Mouse (Mus musculus): ENCODE measurements around the gene Kcnmb2. TPM values are rescaled to one million over a fixed set of nuclear protein-coding genes. Genes with fewer than 3 reads are reported as not detected.

Gene Kcnmb2
- 1 to 10 TPM; 7.1 to 9.7 TPM for total RNA-seq (2021)
- long read RNA-seq, experiment 1 = 0 reads
- long read RNA-seq, experiment 2, partial matches to known transcripts = 1 of 1 reads
- long read RNA-seq, experiment 2, other reads (novel, unspliced or antisense) = 0 of 1 reads

- peak; percentile 19 to 47 for DNase-seq (ENCODE audit: low spot score in 2 of 2)
Measured at GRCm38 (mm10) chr3:31902504-31903330, at the start of gene Kcnmb2. TSS of gene Kcnmb2 (plus strand) at chr3:31902507.

- no peak for DNase-seq (ENCODE audit: low spot score in 2 of 2)
Measured at GRCm38 (mm10) chr3:31863522-31863921, 38.8 kb upstream of the Kcnmb2 start.

GRCm38 (mm10) chr3:31864070-31864469 is 38.2 kb upstream of the Kcnmb2 start:
- no peak for DNase-seq (ENCODE audit: low spot score in 2 of 2)

GRCm38 (mm10) chr3:31871461-31871860 is 30.8 kb upstream of the Kcnmb2 start:
- no peak for DNase-seq (ENCODE audit: low spot score in 2 of 2)

GRCm38 (mm10) chr3:31882621-31883131 is 19.6 kb upstream of the Kcnmb2 start:
- DNase-seq (ENCODE audit: low spot score in 2 of 2) = no peak

GRCm38 (mm10) chr3:31892653-31893052 is 9.7 kb upstream of the Kcnmb2 start:
- DNase-seq (ENCODE audit: low spot score in 2 of 2) = no peak

- no peak for DNase-seq (ENCODE audit: low spot score in 2 of 2)
Measured at GRCm38 (mm10) chr3:31903506-31903905, 1.2 kb downstream of the Kcnmb2 start.

- DNase-seq (ENCODE audit: low spot score in 2 of 2) = no peak
Measured at GRCm38 (mm10) chr3:31904156-31904555, 1.8 kb downstream of the Kcnmb2 start.

GRCm38 (mm10) chr3:31911168-31911567 is 8.9 kb downstream of the Kcnmb2 start:
- no peak for DNase-seq (ENCODE audit: low spot score in 2 of 2)

GRCm38 (mm10) chr3:31911690-31912089 is 9.4 kb downstream of the Kcnmb2 start:
- no peak for DNase-seq (ENCODE audit: low spot score in 2 of 2)

GRCm38 (mm10) chr3:31928544-31928943 is 26.2 kb downstream of the Kcnmb2 start:
- no peak for DNase-seq (ENCODE audit: low spot score in 2 of 2)

- DNase-seq (ENCODE audit: low spot score in 2 of 2) = no peak
Measured at GRCm38 (mm10) chr3:31934704-31935103, 32.4 kb downstream of the Kcnmb2 start.

- no peak for DNase-seq (ENCODE audit: low spot score in 2 of 2)
Measured at GRCm38 (mm10) chr3:31941478-31941877, 39.2 kb downstream of the Kcnmb2 start.

GRCm38 (mm10) chr3:31954213-31954612 is 51.9 kb downstream of the Kcnmb2 start:
- no peak for DNase-seq (ENCODE audit: low spot score in 2 of 2)

GRCm38 (mm10) chr3:31955004-31955403 is 52.7 kb downstream of the Kcnmb2 start:
- no peak for DNase-seq (ENCODE audit: low spot score in 2 of 2)

GRCm38 (mm10) chr3:31959821-31960220 is 57.5 kb downstream of the Kcnmb2 start:
- no peak for DNase-seq (ENCODE audit: low spot score in 2 of 2)

GRCm38 (mm10) chr3:31961175-31961574 is 58.9 kb downstream of the Kcnmb2 start:
- DNase-seq (ENCODE audit: low spot score in 2 of 2) = no peak

- no peak for DNase-seq (ENCODE audit: low spot score in 2 of 2)
Measured at GRCm38 (mm10) chr3:31963076-31963475, 60.8 kb downstream of the Kcnmb2 start.

- DNase-seq (ENCODE audit: low spot score in 2 of 2) = no peak
Measured at GRCm38 (mm10) chr3:31979661-31980060, 77.4 kb downstream of the Kcnmb2 start.

GRCm38 (mm10) chr3:31982444-31982843 is 80.1 kb downstream of the Kcnmb2 start:
- no peak for DNase-seq (ENCODE audit: low spot score in 2 of 2)

- no peak for DNase-seq (ENCODE audit: low spot score in 2 of 2)
Measured at GRCm38 (mm10) chr3:31985103-31985502, 82.8 kb downstream of the Kcnmb2 start.

GRCm38 (mm10) chr3:31991526-31992045 is 89.3 kb downstream of the Kcnmb2 start:
- no peak for DNase-seq (ENCODE audit: low spot score in 2 of 2)

All from layer of hippocampus, postnatal 14 days (tissue).